Mouse (Mus musculus): ENCODE measurements around the gene Tead3.
A peak's percentile ranks its signal among the peaks of the same experiment; 100 is the strongest.

GRCm38 (mm10) chr17:28316476-28316875 lies 34.1 kb downstream of the Tead3 start:
- TF ChIP-seq POLR2A (IDR thresholded peaks at IDR 0.05; ENCODE audit: low read depth, low read length): no peak
- TF ChIP-seq E2F4 (IDR thresholded peaks at IDR 0.05; ENCODE audit: insufficient replicate concordance, low read depth, low read length): no peak
- no peak for TF ChIP-seq ZC3H11A (IDR thresholded peaks at IDR 0.05; ENCODE audit: low read depth, low read length)
- TF ChIP-seq MAFK (IDR thresholded peaks at IDR 0.05; ENCODE audit: insufficient replicate concordance, low read length): no peak
- TF ChIP-seq CTCF (conservative IDR thresholded peaks at IDR 0.05 in 1 of 2, IDR thresholded peaks at IDR 0.05 in 1 of 2; ENCODE audit: low read depth in 2 of 2, low read length in 2 of 2): peak in 1 of 2 experiments; percentile 7; a peak in 1 of 4 replicates
- TF ChIP-seq EP300 (IDR thresholded peaks at IDR 0.05; ENCODE audit: low read length): no peak
